Mouse (Mus musculus) hindbrain, embryonic 10.5 days (tissue): ENCODE results near the gene Shb. TPM values are rescaled to one million over a fixed set of nuclear protein-coding genes. Genes with fewer than 3 reads are reported as not detected.

ENCODE experiments used
- DNase-seq: peaks from one replicate; pipeline ENCODE4 v3.0.0-alpha.2; 2017; ENCODE audit warnings: low spot score
- H3K27ac ChIP-seq: fragments of 300-500 bp; sonication (generic); 2 replicates; pipeline ENCODE4 v1.5.1; 2016; ENCODE audit warnings: mild to moderate bottlenecking, moderate library complexity
- H3K27me3 ChIP-seq: fragments of 300-500 bp; sonication (generic); 2 replicates; pipeline ENCODE4 v1.6.1; 2016; ENCODE audit warnings: mild to moderate bottlenecking; ENCODE audit not compliant: poor library complexity, insufficient read depth, severe bottlenecking
- H3K36me3 ChIP-seq: fragments of 300-500 bp; sonication (generic); 2 replicates; pipeline ENCODE4 v1.6.1; 2016; ENCODE audit warnings: mild to moderate bottlenecking, moderate library complexity
- H3K4me1 ChIP-seq: fragments of 300-500 bp; sonication (generic); replicated peaks from 2 replicates; pipeline ENCODE4 v1.6.1; 2016; ENCODE audit warnings: mild to moderate bottlenecking
- H3K4me3 ChIP-seq: fragments of 300-500 bp; sonication (generic); 2 replicates; pipeline ENCODE4 v1.5.1; 2016; ENCODE audit warnings: mild to moderate bottlenecking, moderate library complexity
- H3K9me3 ChIP-seq: fragments of 300-500 bp; sonication (generic); 2 replicates; pipeline ENCODE4 v1.6.1; 2016; ENCODE audit warnings: mild to moderate bottlenecking, moderate library complexity
- WGBS: fragments of 180-500 bp; shearing (Covaris S2); methylation state at CpG from one replicate; pipeline ENCODE4 v1.1.7; 2016; 5-methylcytosine and 5-hydroxymethylcytosine counted together
- polyA plus RNA-seq: library from polyadenylated mRNA; unstranded; fragments of >200 nt; fragmentation: Nextera tagmentation; extraction: Ambion mirVana; gene quantifications from 2 replicates; pipeline ENCODE4 v1.2.1, GENCODE M21; 2016

The Shb gene
- polyA plus RNA-seq, 1 experiment from 2014 or later, result 3.7 TPM

GRCm38 (mm10) chr4:45452569-45453111 lies 79.6 kb downstream of the Shb start:
- Histone ChIP-seq H3K4me1 (peaks cover 57% of the 10 kb centered on the region), H3K27me3 (peaks cover 6% of the 10 kb centered on the region; the same call in 1 of the 2 replicates), H3K4me3 (no peak overlapping the region), H3K27ac (peak overlapping the region; percentile 37), H3K9me3 (no peaks in the 10 kb centered on the region), H3K36me3 (peaks cover 23% of the 10 kb centered on the region)
- WGBS, result 59% methylated on average over 7 of the region's 7 CpGs
- no peak for DNase-seq

- Histone ChIP-seq H3K4me3 (no peak overlapping the region), H3K27me3 (peaks cover 6% of the 10 kb centered on the region; the same call in 1 of the 2 replicates), H3K27ac (no peak overlapping the region), H3K36me3 (peaks cover 17% of the 10 kb centered on the region), H3K9me3 (no peaks in the 10 kb centered on the region), H3K4me1 (peaks cover 88% of the 10 kb centered on the region)
- no peak for DNase-seq
- 78% methylated on average over 5 of the region's 5 CpGs for WGBS
Observed at GRCm38 (mm10) chr4:45449012-45449411, 83.3 kb downstream of the Shb start.

GRCm38 (mm10) chr4:45448481-45448880 lies 83.8 kb downstream of the Shb start:
- WGBS, result 87% methylated on average over 7 of the region's 7 CpGs

GRCm38 (mm10) chr4:45447196-45447595 lies 85.1 kb downstream of the Shb start:
- Histone ChIP-seq H3K9me3 (no peaks in the 10 kb centered on the region), H3K36me3 (peaks cover 27% of the 10 kb centered on the region), H3K4me1 (peaks cover 82% of the 10 kb centered on the region), H3K27me3 (peaks cover 6% of the 10 kb centered on the region; the same call in 1 of the 2 replicates), H3K4me3 (no peak overlapping the region), H3K27ac (no peak overlapping the region; the same call in 1 of the 2 replicates)
- DNase-seq, result no peak
- 88% methylated on average over 5 of the region's 5 CpGs for WGBS

More at GRCm38 (mm10) chr4:45448481-45448880, 83.8 kb downstream of the Shb start:
- Histone ChIP-seq H3K4me1 (peaks cover 88% of the 10 kb centered on the region), H3K9me3 (no peaks in the 10 kb centered on the region), H3K4me3 (no peak overlapping the region), H3K27me3 (peaks cover 6% of the 10 kb centered on the region; the same call in 1 of the 2 replicates), H3K27ac (no peak overlapping the region), H3K36me3 (peaks cover 22% of the 10 kb centered on the region)
- DNase-seq, result no peak

DNA sequence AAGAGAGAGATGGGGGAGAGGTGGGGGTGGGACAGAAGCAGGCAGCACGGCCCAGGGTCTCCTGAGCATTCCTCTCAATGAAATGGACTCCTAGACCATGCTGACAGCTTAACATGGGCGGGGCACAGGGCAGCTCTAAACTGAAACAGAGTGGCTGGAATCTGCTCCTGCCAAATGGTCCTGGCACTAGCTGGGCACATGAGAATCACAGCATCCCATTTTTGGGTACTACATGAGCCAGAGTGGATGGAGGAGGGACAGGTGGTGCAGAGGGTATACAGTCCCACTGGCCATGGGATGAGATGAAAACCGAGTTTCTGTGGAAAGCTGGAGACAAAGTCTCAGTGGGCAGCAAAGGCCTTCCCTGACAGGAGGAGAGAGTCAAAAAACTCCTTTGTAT lies 87.0 kb downstream of the Shb start:
- peaks cover 34% of the 10 kb centered on the region for H3K36me3 ChIP-seq
- no peaks in the 10 kb centered on the region for H3K9me3 ChIP-seq
- peaks cover 75% of the 10 kb centered on the region for H3K4me1 ChIP-seq
- H3K27me3 ChIP-seq, result 0 out of 2 replicates have a peak, but pooled peaks cover 3% of the 10 kb centered on the region
- 60% methylated on average over 3 of the region's 3 CpGs for WGBS
- no peak for DNase-seq
- no peak overlapping the region for H3K4me3 ChIP-seq
- H3K27ac ChIP-seq, result 0 out of 2 replicates have a peak overlapping the region, but pooled peaks have one; percentile 54

- Histone ChIP-seq H3K4me1 (peaks cover 75% of the 10 kb centered on the region), H3K27me3 (0 out of 2 replicates have a peak, but pooled peaks cover 3% of the 10 kb centered on the region), H3K27ac (peak overlapping the region; percentile 20), H3K4me3 (no peak overlapping the region), H3K9me3 (no peaks in the 10 kb centered on the region), H3K36me3 (peaks cover 34% of the 10 kb centered on the region)
- no peak for DNase-seq
- WGBS, result 45% methylated on average over 4 of the region's 4 CpGs
Observed at GRCm38 (mm10) chr4:45444813-45445212, 87.5 kb downstream of the Shb start.

GRCm38 (mm10) chr4:45443652-45444051 lies 88.6 kb downstream of the Shb start:
- H3K27me3 ChIP-seq, result 0 out of 2 replicates have a peak, but pooled peaks cover 3% of the 10 kb centered on the region
- 0 out of 2 replicates have a peak overlapping the region, but pooled peaks have one; percentile 30 for H3K27ac ChIP-seq
- H3K4me1 ChIP-seq, result peaks cover 77% of the 10 kb centered on the region
- WGBS, result 83% methylated on average over 7 of the region's 7 CpGs
- DNase-seq, result no peak
- H3K9me3 ChIP-seq, result no peaks in the 10 kb centered on the region
- peaks cover 34% of the 10 kb centered on the region for H3K36me3 ChIP-seq
- no peak overlapping the region for H3K4me3 ChIP-seq

DNA sequence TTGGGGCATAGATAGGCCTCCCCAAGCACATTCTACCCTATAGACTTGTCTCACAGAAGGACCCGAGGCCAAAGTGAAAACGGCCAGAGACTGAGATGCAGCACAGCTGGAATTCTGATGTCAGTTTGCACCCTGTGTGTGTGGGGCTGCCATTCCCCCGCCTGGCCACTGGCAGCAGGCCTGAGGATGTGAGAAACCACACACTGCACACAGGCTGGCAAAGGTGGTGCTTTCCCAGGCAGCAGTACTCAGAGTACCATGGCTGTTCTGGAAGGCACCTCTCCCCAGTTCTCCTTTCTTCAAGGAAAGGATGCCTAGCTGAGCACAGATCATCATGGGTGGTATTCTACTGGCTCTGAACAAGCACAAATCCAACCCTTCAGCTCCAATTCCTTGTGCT lies 90.0 kb downstream of the Shb start:
- H3K27me3 ChIP-seq, result 0 out of 2 replicates have a peak, but pooled peaks cover 3% of the 10 kb centered on the region
- H3K4me3 ChIP-seq, result no peak overlapping the region
- DNase-seq, result no peak
- 0 out of 2 replicates have a peak overlapping the region, but pooled peaks have one; percentile 9 for H3K27ac ChIP-seq
- WGBS, result 68% methylated on average over 3 of the region's 3 CpGs
- H3K4me1 ChIP-seq, result peaks cover 81% of the 10 kb centered on the region
- H3K9me3 ChIP-seq, result no peaks in the 10 kb centered on the region
- peaks cover 30% of the 10 kb centered on the region for H3K36me3 ChIP-seq

DNA sequence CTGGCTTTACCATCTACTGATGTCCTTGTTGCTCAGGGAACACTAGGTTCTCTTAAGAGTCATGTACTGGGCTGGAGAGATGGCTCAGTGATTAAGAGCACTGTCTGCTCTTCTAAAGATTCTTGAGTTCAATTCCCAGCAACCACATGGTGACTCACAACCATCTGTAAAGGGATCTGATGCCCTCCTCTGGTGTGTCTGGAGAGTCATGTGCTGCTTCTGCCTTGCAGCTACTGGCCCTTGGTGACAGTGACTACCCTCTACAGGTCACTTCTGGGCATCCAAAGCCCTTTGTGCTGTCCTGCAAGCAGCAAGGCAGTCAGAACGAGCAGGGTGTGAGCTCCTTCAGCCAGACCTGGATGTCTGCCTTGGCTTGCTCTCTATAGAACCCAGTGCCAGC lies 90.5 kb downstream of the Shb start:
- 67% methylated on average over 1 of the region's 1 CpGs for WGBS
- Histone ChIP-seq H3K4me3 (no peak overlapping the region), H3K9me3 (no peaks in the 10 kb centered on the region), H3K27me3 (0 out of 2 replicates have a peak, but pooled peaks cover 3% of the 10 kb centered on the region), H3K27ac (0 out of 2 replicates have a peak overlapping the region, but pooled peaks have one; percentile 9), H3K4me1 (peaks cover 81% of the 10 kb centered on the region), H3K36me3 (peaks cover 26% of the 10 kb centered on the region; the same call in 1 of the 2 replicates)
- DNase-seq, result no peak

- 57% methylated on average over 5 of the region's 5 CpGs for WGBS
- H3K4me3 ChIP-seq, result no peak overlapping the region
- no peaks in the 10 kb centered on the region for H3K9me3 ChIP-seq
- peak overlapping the region; percentile 57; the same call in 1 of the 2 replicates for H3K27ac ChIP-seq
- H3K4me1 ChIP-seq, result peaks cover 81% of the 10 kb centered on the region
- DNase-seq, result no peak
- peaks cover 20% of the 10 kb centered on the region; the same call in 1 of the 2 replicates for H3K36me3 ChIP-seq
- H3K27me3 ChIP-seq, result 0 out of 2 replicates have a peak, but pooled peaks cover 3% of the 10 kb centered on the region
Observed at GRCm38 (mm10) chr4:45439281-45439680, 93.0 kb downstream of the Shb start.

DNA sequence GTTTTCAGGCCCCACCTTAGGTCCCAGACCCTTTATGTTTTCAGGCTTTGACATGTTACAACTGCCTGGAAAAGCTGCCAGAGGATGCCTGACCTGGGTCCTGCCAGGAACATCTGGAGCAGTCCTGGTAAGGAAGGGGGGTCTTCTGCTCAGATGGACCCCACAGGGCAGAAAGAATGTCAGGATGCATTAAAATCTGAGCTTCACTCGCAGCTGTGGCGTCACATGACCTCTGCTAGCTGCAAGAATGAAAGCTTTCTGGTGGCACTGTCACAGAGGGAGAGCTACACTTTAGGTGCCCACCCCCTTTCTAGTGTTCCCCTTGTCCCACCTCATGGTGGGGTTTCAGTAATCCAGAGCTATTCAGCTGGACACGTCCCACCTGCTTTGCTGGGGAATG lies 95.3 kb downstream of the Shb start:
- Histone ChIP-seq H3K27me3 (0 out of 2 replicates have a peak, but pooled peaks cover 3% of the 10 kb centered on the region), H3K27ac (peak overlapping the region; percentile 62), H3K4me3 (no peak overlapping the region), H3K4me1 (peaks cover 86% of the 10 kb centered on the region), H3K9me3 (no peaks in the 10 kb centered on the region), H3K36me3 (0 out of 2 replicates have a peak, but pooled peaks cover 7% of the 10 kb centered on the region)
- 58% methylated on average over 3 of the region's 3 CpGs for WGBS
- no peak for DNase-seq

DNA sequence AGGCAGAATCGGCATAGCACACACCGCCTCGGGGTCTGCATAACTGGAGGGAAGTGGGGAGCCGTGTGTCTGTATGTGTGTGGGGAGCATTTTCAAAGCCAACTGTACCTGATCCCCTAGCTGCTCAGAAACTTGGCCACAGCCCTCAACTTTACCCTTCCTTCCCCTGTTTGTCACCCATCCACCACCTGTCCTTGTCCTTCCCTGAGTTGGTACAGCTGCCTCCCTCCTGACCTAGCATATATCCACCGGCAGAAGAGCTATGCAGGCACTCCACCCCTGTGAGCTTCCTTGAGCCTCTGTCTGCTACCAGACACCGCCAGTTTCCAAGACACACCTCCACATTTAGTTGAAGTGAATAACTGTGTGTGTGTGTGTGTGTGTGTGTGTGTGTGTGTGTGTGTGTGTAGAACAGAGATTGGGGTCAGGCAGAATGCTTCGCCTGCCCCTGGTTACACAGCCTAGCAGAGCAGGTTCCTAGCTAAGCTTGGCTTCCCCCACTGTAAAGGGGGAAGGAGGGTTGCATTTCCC lies 95.8 kb downstream of the Shb start:
- WGBS, result 72% methylated on average over 7 of the region's 7 CpGs
- Histone ChIP-seq H3K9me3 (no peaks in the 10 kb centered on the region), H3K27me3 (0 out of 2 replicates have a peak, but pooled peaks cover 3% of the 10 kb centered on the region), H3K4me1 (peaks cover 90% of the 10 kb centered on the region), H3K36me3 (peaks cover 7% of the 10 kb centered on the region; the same call in 1 of the 2 replicates), H3K4me3 (no peak overlapping the region), H3K27ac (peak overlapping the region; percentile 62)
- DNase-seq, result no peak

DNA sequence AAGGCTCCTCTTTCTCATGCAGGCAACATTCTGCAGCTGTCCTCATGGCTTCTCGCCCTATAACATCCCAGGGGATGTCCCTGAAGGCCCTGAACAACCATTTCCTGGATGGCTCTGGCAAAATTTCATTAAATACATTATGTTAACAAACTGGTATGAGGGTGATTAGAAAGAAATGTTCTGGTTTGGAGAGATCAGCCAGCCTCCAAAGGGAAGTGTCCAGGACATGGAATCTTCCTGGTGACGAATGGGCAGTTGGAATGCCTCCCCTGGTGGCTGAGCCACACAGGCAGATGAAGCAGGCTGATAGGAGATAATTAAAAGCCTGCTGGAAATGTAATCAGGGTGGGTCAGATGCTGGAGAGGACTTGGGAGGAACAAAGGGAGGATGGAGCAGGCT lies 96.4 kb downstream of the Shb start:
- peaks cover 89% of the 10 kb centered on the region for H3K4me1 ChIP-seq
- no peak for DNase-seq

More for the DNA sequence above, 96.4 kb downstream of the Shb start:
- Histone ChIP-seq H3K27ac (peak overlapping the region; percentile 62), H3K36me3 (peaks cover 6% of the 10 kb centered on the region; the same call in 1 of the 2 replicates), H3K4me3 (no peak overlapping the region), H3K27me3 (no peaks in the 10 kb centered on the region), H3K9me3 (no peaks in the 10 kb centered on the region)
- WGBS, result 53% methylated on average over 2 of the region's 2 CpGs
